Mouse (Mus musculus) heart, adult 18-20 months (tissue): ENCODE data around the gene Irgm2. TPM values are rescaled to one million over a fixed set of nuclear protein-coding genes. Genes with fewer than 3 reads are reported as not detected.

Source experiments
- DNase-seq, 2 experiments: peaks; one replicate each; pipeline ENCODE4 v3.0.0; 2021 to 2022; ENCODE audit warnings: mixed read lengths in 1 of 2
- total RNA-seq, 2 experiments: library from RNA; stranded (reverse); gene quantifications; 2 replicates each; pipeline ENCODE4 v1.2.3; 2021

The Irgm2 gene
- total RNA-seq, 2 experiments from 2014 or later: 10.0 to 30.3 TPM

GRCm38 (mm10) chr11:58261826-58262225 lies 62.4 kb downstream of the Irgm2 start:
- DNase-seq: no peak

GRCm38 (mm10) chr11:58262336-58262735 lies 62.9 kb downstream of the Irgm2 start:
- DNase-seq: no peak

GRCm38 (mm10) chr11:58263516-58263915 lies 64.1 kb downstream of the Irgm2 start:
- no peak for DNase-seq

- no peak for DNase-seq
Observed at GRCm38 (mm10) chr11:58264546-58264945, 65.1 kb downstream of the Irgm2 start.

GRCm38 (mm10) chr11:58268285-58268684 lies 68.9 kb downstream of the Irgm2 start:
- DNase-seq: no peak

Other genes with a start within 250 kb of the Irgm2 start
- 10 to 100 TPM; 57.8 to 59.9 TPM for gene Larp1, start 190.6 kb upstream of the Irgm2 start, total RNA-seq
- not detected for gene Gm12248, start 106.5 kb upstream of the Irgm2 start, total RNA-seq
- gene Cnot8, start 95.5 kb upstream of the Irgm2 start, total RNA-seq: 10 to 100 TPM; 36.3 to 37.4 TPM
- gene Gemin5, start 31.1 kb upstream of the Irgm2 start, total RNA-seq: 10 to 100 TPM in 1 of 2 experiments, 1 to 10 TPM in 1; 8.7 to 10.0 TPM
- gene Mrpl22, start 28.0 kb upstream of the Irgm2 start, total RNA-seq: 10 to 100 TPM; 51.2 to 53.4 TPM
- gene Igtp, start 62 bp upstream of the Irgm2 start, total RNA-seq: 10 to 100 TPM in 1 of 2 experiments, 1 to 10 TPM in 1; 9.2 to 33.3 TPM
- gene 4930438A08Rik, start 75.2 kb downstream of the Irgm2 start, total RNA-seq: not detected
- gene Zfp692, start 107.5 kb downstream of the Irgm2 start, total RNA-seq: 1 to 10 TPM; 2.5 to 4.4 TPM
- 10 to 100 TPM; 35.2 to 42.4 TPM for gene Zfp672, start 130.7 kb downstream of the Irgm2 start, total RNA-seq
- 10 to 100 TPM; 27.7 to 30.0 TPM for gene Sh3bp5l, start 131.1 kb downstream of the Irgm2 start, total RNA-seq
- not detected for gene Lypd8, start 179.4 kb downstream of the Irgm2 start, total RNA-seq
- not detected for gene 1810065E05Rik, start 221.5 kb downstream of the Irgm2 start, total RNA-seq
- gene Gm12253, start 232.9 kb downstream of the Irgm2 start, total RNA-seq: not detected